Mouse (Mus musculus) midbrain, embryonic 16.5 days (tissue): ENCODE data around the gene Eml6. TPM values are rescaled to one million over a fixed set of nuclear protein-coding genes. Genes with fewer than 3 reads are reported as not detected.
A peak's percentile ranks its signal among the peaks of the same experiment; 100 is the strongest.

Source experiments
- ATAC-seq: fragments of 200-750 bp; cut with Nextera tagmentation; 2 replicates; pipeline ENCODE4 v1.8.0; 2017; ENCODE audit warnings: moderate TSS enrichment
- H3K27ac ChIP-seq: fragments of 300-500 bp; sonication (generic); 2 replicates; pipeline ENCODE4 v1.5.1; 2014; ENCODE audit warnings: mild to moderate bottlenecking, low read length, mixed read lengths
- H3K27me3 ChIP-seq: fragments of 300-500 bp; sonication (generic); 2 replicates; pipeline ENCODE4 v1.6.1; 2014; ENCODE audit warnings: low read depth, low read length, mixed read lengths; ENCODE audit not compliant: control insufficient read depth, insufficient read depth
- H3K36me3 ChIP-seq: fragments of 300-500 bp; sonication (generic); 2 replicates; pipeline ENCODE4 v1.6.1; 2014; ENCODE audit warnings: mild to moderate bottlenecking, low read length, moderate library complexity, mixed read lengths; ENCODE audit not compliant: control insufficient read depth, insufficient read depth
- H3K4me1 ChIP-seq: fragments of 300-500 bp; sonication (generic); 2 replicates; pipeline ENCODE4 v1.6.1; 2014; ENCODE audit warnings: mild to moderate bottlenecking, low read length, mixed read lengths; ENCODE audit not compliant: control insufficient read depth, insufficient read depth
- H3K4me2 ChIP-seq: fragments of 300-500 bp; sonication (generic); 2 replicates; pipeline ENCODE4 v1.6.1; 2014; ENCODE audit warnings: mild to moderate bottlenecking, low read length, mixed read lengths
- H3K4me3 ChIP-seq: fragments of 300-500 bp; sonication (generic); 2 replicates; pipeline ENCODE4 v1.5.1; 2014; ENCODE audit warnings: low read depth, mild to moderate bottlenecking, low read length, moderate library complexity, mixed read lengths
- H3K9ac ChIP-seq: fragments of 300-500 bp; sonication (generic); 2 replicates; pipeline ENCODE4 v1.6.1; 2014; ENCODE audit warnings: low read depth, low read length, mixed read lengths
- H3K9me3 ChIP-seq: fragments of 300-500 bp; sonication (generic); replicated peaks from 2 replicates; pipeline ENCODE4 v1.6.1; 2014; ENCODE audit warnings: mild to moderate bottlenecking, low read length, mixed read lengths; ENCODE audit not compliant: control insufficient read depth, poor library complexity, severe bottlenecking
- WGBS: fragments of 180-500 bp; shearing (Covaris S2); extraction: QIAGEN DNeasy Blood & Tissue Kit; methylation state at CpG from one replicate; pipeline ENCODE4 v1.1.7; 2014; 5-methylcytosine and 5-hydroxymethylcytosine counted together
- polyA plus RNA-seq: library from polyadenylated mRNA; unstranded; fragments of >200 nt; fragmentation: Nextera tagmentation; extraction: Ambion mirVana; gene quantifications from 2 replicates; pipeline ENCODE4 v1.2.1, GENCODE M21; 2015

Gene Eml6
- polyA plus RNA-seq, 1 experiment from 2014 or later, result 7.8 TPM

GRCm38 (mm10) chr11:29808173-29808980 lies 217.5 kb downstream of the Eml6 start:
- no peaks in the 10 kb centered on the region for H3K27me3 ChIP-seq
- H3K27ac ChIP-seq, result no peak overlapping the region
- H3K36me3 ChIP-seq, result no peaks in the 10 kb centered on the region
- no peak overlapping the region for H3K9ac ChIP-seq
- H3K4me3 ChIP-seq, result no peak overlapping the region
- H3K4me1 ChIP-seq, result no peaks in the 10 kb centered on the region
- no peak overlapping the region for H3K4me2 ChIP-seq
- 75% methylated on average over 9 of the region's 9 CpGs for WGBS
- ATAC-seq, result no peak
- no peaks in the 10 kb centered on the region for H3K9me3 ChIP-seq

- Histone ChIP-seq H3K4me2 (no peak overlapping the region), H3K9ac (no peak overlapping the region), H3K4me1 (no peaks in the 10 kb centered on the region), H3K9me3 (no peaks in the 10 kb centered on the region), H3K27ac (no peak overlapping the region), H3K27me3 (no peaks in the 10 kb centered on the region), H3K4me3 (no peak overlapping the region), H3K36me3 (no peaks in the 10 kb centered on the region)
- WGBS, result 78% methylated on average over 5 of the region's 5 CpGs
- no peak for ATAC-seq
These were observed 218.5 kb downstream of the Eml6 start for GRCm38 (mm10) chr11:29807325-29807724.

- Histone ChIP-seq H3K9me3 (no peaks in the 10 kb centered on the region), H3K9ac (no peak overlapping the region), H3K4me1 (no peaks in the 10 kb centered on the region), H3K4me3 (no peak overlapping the region), H3K27ac (no peak overlapping the region), H3K36me3 (no peaks in the 10 kb centered on the region), H3K4me2 (no peak overlapping the region), H3K27me3 (no peaks in the 10 kb centered on the region)
- no peak for ATAC-seq
- 94% methylated on average over 2 of the region's 2 CpGs for WGBS
These were observed 224.1 kb downstream of the Eml6 start for GRCm38 (mm10) chr11:29801432-29802427.

- Histone ChIP-seq H3K4me1 (no peaks in the 10 kb centered on the region), H3K27me3 (no peaks in the 10 kb centered on the region), H3K27ac (no peak overlapping the region), H3K9ac (no peak overlapping the region), H3K9me3 (no peaks in the 10 kb centered on the region), H3K36me3 (no peaks in the 10 kb centered on the region), H3K4me3 (no peak overlapping the region), H3K4me2 (no peak overlapping the region)
- WGBS, result 59% methylated on average over 1 of the region's 1 CpGs
- ATAC-seq, result no peak
These were observed 226.0 kb downstream of the Eml6 start for GRCm38 (mm10) chr11:29799839-29800238.

GRCm38 (mm10) chr11:29795106-29795505 lies 230.7 kb downstream of the Eml6 start:
- H3K27me3 ChIP-seq, result no peaks in the 10 kb centered on the region
- H3K9me3 ChIP-seq, result no peaks in the 10 kb centered on the region
- no peak overlapping the region for H3K9ac ChIP-seq
- H3K4me2 ChIP-seq, result no peak overlapping the region
- WGBS, result 98% methylated on average over 6 of the region's 6 CpGs
- no peak overlapping the region for H3K27ac ChIP-seq
- no peaks in the 10 kb centered on the region for H3K4me1 ChIP-seq
- no peak overlapping the region for H3K4me3 ChIP-seq
- ATAC-seq, result no peak
- H3K36me3 ChIP-seq, result peaks cover 10% of the 10 kb centered on the region; the same call in 1 of the 2 replicates

- Histone ChIP-seq H3K27me3 (no peaks in the 10 kb centered on the region), H3K9ac (no peak overlapping the region), H3K9me3 (no peaks in the 10 kb centered on the region), H3K27ac (no peak overlapping the region), H3K4me2 (no peak overlapping the region), H3K36me3 (peaks cover 10% of the 10 kb centered on the region; the same call in 1 of the 2 replicates), H3K4me1 (0 out of 2 replicates have a peak, but pooled peaks cover under 1% of the 10 kb centered on the region), H3K4me3 (no peak overlapping the region)
- 48% methylated on average over 2 of the region's 2 CpGs for whole genome bisulfite sequencing
- no peak for ATAC-seq
These were observed 231.4 kb downstream of the Eml6 start for GRCm38 (mm10) chr11:29794475-29794874.

- H3K4me3 ChIP-seq, result no peak overlapping the region
- 82% methylated on average over 2 of the region's 2 CpGs for WGBS
- H3K36me3 ChIP-seq, result peaks cover 10% of the 10 kb centered on the region; the same call in 1 of the 2 replicates
- no peaks in the 10 kb centered on the region for H3K27me3 ChIP-seq
- H3K4me1 ChIP-seq, result peaks cover 11% of the 10 kb centered on the region
- no peak overlapping the region for H3K27ac ChIP-seq
- no peak for ATAC-seq
- H3K9ac ChIP-seq, result no peak overlapping the region
- H3K4me2 ChIP-seq, result no peak overlapping the region
- no peaks in the 10 kb centered on the region for H3K9me3 ChIP-seq
These were observed 235.0 kb downstream of the Eml6 start for GRCm38 (mm10) chr11:29790796-29791195.

- Histone ChIP-seq H3K27ac (peak overlapping the region; percentile 71), H3K4me2 (no peak overlapping the region), H3K36me3 (peaks cover 10% of the 10 kb centered on the region; the same call in 1 of the 2 replicates), H3K4me3 (no peak overlapping the region), H3K4me1 (peaks cover 11% of the 10 kb centered on the region), H3K9ac (no peak overlapping the region), H3K27me3 (no peaks in the 10 kb centered on the region), H3K9me3 (no peaks in the 10 kb centered on the region)
- peak; percentile 97 for ATAC-seq
- WGBS, result 68% methylated on average over 6 of the region's 6 CpGs
These were observed 236.8 kb downstream of the Eml6 start for GRCm38 (mm10) chr11:29788921-29789638.
